Mouse (Mus musculus): ENCODE results near the gene Tipin.

DNA sequence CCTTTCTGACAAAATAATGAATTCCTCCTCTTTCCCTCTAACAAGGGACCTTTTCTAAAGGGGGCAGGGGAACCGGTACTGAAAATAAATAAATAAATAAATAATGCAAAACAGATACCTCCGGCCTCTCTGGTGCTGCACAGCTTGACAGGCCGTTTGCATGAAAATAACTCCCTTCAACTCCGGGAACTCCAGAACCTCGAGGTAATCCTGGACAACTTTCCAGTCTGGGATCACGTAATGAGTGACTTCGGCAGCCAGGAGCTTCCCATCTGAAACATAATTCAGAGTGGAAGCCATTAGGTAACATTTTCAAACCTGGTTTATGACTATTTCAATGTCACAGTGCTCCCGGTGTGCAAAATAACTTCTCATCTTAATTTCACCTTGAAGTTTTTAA, 58.0 kb downstream of the Tipin start:
- no peak for TF ChIP-seq CTCF (IDR thresholded peaks at IDR 0.05; ENCODE audit: extremely low read depth, insufficient read depth, low read length)
- TF ChIP-seq POLR2A (IDR thresholded peaks at IDR 0.05; ENCODE audit: extremely low read depth, insufficient read depth, low read length), result no peak
